Comparison of ENCODE assay signal across 38 mouse cellular contexts in the genomic region with DNA sequence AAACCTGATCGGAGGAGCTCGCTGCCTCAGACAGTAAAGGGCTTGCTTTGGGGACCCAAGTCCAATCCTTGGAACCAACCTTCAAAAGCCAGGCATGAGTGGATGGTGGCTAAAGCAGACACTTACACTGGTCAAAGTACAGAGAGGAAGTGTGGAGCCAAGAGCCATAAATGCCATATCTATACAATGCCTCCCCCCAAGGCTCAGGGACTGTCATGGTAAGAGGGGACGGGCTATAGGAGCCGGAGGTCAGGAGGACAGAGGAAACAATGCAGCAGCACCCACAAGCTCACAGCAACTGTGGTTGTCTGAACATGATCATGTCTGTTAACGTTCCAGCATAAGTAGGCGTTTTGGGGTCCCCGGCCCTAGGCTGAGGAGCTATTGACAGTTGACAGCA. TPM values are rescaled to one million over a fixed set of nuclear protein-coding genes. Genes with fewer than 3 reads are reported as not detected.
"Had no signal": no experiment of that assay in that cellular context is flagged by ENCODE, and none has a peak within 500 bp of the region (broad histone marks: within the 10 kb centered on the region; RNA-seq: fewer than 3 reads in every experiment).

No protein-coding gene starts in this region.

- H3K9ac ChIP-seq: heart, embryonic 12.5 days; hindbrain, embryonic 12.5 days; hindbrain, embryonic 14.5 days; kidney, embryonic 15.5 days; limb, embryonic 12.5 days; liver, embryonic 13.5 days had no signal

- H3K4me1 ChIP-seq: heart, embryonic 12.5 days; hindbrain, embryonic 12.5 days; limb, embryonic 12.5 days had no signal

- ATAC-seq: forebrain, embryonic 16.5 days; hindbrain, embryonic 16.5 days; inflammation-experienced regulatory T-cells, adult 6 months had no signal

- H3K4me3 ChIP-seq: gastrocnemius, adult 2 months; heart, adult 2 months; heart, embryonic 12.5 days; hindbrain, embryonic 10.5 days; hindbrain, embryonic 12.5 days; kidney, embryonic 15.5 days; left cerebral cortex, adult 2 months; limb, embryonic 10.5 days; limb, embryonic 12.5 days; liver, embryonic 13.5 days had no signal

- DNase-seq: gastrocnemius, adult 2 months; gastrocnemius, postnatal 10 days; gastrocnemius, postnatal 25 days; heart, adult 2 months; heart, postnatal 10 days; heart, postnatal 4 days; kidney, adult 2 months; kidney, adult 9 months; kidney, postnatal 10 days; kidney, postnatal 25 days; kidney, postnatal 4 days; layer of hippocampus, adult 9-11 months; liver; liver, embryonic 13.5 days had no signal

- H3K4me2 ChIP-seq: heart, embryonic 12.5 days; hindbrain, embryonic 12.5 days; hindbrain, embryonic 14.5 days; kidney, embryonic 15.5 days; limb, embryonic 12.5 days; liver, embryonic 11.5 days; liver, embryonic 13.5 days had no signal

- H3K36me3 ChIP-seq: heart, embryonic 12.5 days; hindbrain, embryonic 10.5 days; hindbrain, embryonic 12.5 days; kidney, embryonic 15.5 days; limb, embryonic 10.5 days; limb, embryonic 12.5 days; liver, embryonic 13.5 days had no signal

- H3K9me3 ChIP-seq: heart, embryonic 12.5 days; hindbrain, embryonic 10.5 days; hindbrain, embryonic 12.5 days; kidney, embryonic 15.5 days; limb, embryonic 10.5 days; limb, embryonic 12.5 days; liver, embryonic 13.5 days had no signal

- H3K27ac ChIP-seq: gastrocnemius, adult 2 months; heart, adult 2 months; hindbrain, embryonic 10.5 days; hindbrain, embryonic 12.5 days; hindbrain, embryonic 14.5 days; kidney, embryonic 15.5 days; left cerebral cortex, adult 2 months; limb, embryonic 10.5 days; limb, embryonic 12.5 days; liver, embryonic 13.5 days had no signal

RNA-seq across cellular contexts. Expression of gene Gm9999, which starts 41.1 kb away (rescaled TPM):
- total RNA-seq: gastrocnemius, adult 2 months; gastrocnemius, postnatal 10 days; gastrocnemius, postnatal 25 days; gastrocnemius, postnatal 4 days; granulocyte monocyte progenitor cell, adult 5-6 weeks; heart, adult 2 months; heart, postnatal 10 days; heart, postnatal 25 days; heart, postnatal 4 days; layer of hippocampus, adult 18-20 months; layer of hippocampus, adult 8-10 months; layer of hippocampus, postnatal 25 days; left cerebral cortex, adult 2 months; left cerebral cortex, postnatal 14 days; left cerebral cortex, postnatal 36 days had no signal
- polyA plus RNA-seq: forebrain, embryonic 16.5 days; frontal cortex, adult 2 months; heart, adult 2 months; heart, embryonic 12.5 days; heart, embryonic 14.5 days; heart, embryonic 16.5 days; hindbrain, embryonic 10.5 days; hindbrain, embryonic 12.5 days; hindbrain, embryonic 14.5 days; hindbrain, embryonic 16.5 days; inflammation-experienced regulatory T-cells, adult 6 months; kidney, adult 2 months; kidney, embryonic 15.5 days; limb, embryonic 10.5 days; limb, embryonic 12.5 days; limb, embryonic 14.5 days; liver, embryonic 11.5 days; liver, embryonic 13.5 days had no signal
